Mouse (Mus musculus) CH12.LX (cell line): ENCODE data around the gene Mecr.

ENCODE experiments used
- CTCF ChIP-seq, 2 experiments: IDR thresholded peaks in 1 of 2; conservative IDR thresholded peaks in 1 of 2; 2 replicates each; pipeline ENCODE4 v1.5.1; 2011 to 2012; ENCODE audit warnings: low read depth in 2 of 2, low read length in 2 of 2, improper control_type of control experiment in 1 of 2, inconsistent platforms in 1 of 2, mild to moderate bottlenecking in 1 of 2, moderate library complexity in 1 of 2
- EP300 ChIP-seq: IDR thresholded peaks from 2 replicates; pipeline ENCODE4 v1.6.1; 2011; ENCODE audit warnings: low read length, improper control_type of control experiment
- HCFC1 ChIP-seq: IDR thresholded peaks from 2 replicates; pipeline ENCODE4 v1.6.1; 2012; ENCODE audit warnings: low read depth, mild to moderate bottlenecking, inconsistent platforms, low read length, improper control_type of control experiment

DNA sequence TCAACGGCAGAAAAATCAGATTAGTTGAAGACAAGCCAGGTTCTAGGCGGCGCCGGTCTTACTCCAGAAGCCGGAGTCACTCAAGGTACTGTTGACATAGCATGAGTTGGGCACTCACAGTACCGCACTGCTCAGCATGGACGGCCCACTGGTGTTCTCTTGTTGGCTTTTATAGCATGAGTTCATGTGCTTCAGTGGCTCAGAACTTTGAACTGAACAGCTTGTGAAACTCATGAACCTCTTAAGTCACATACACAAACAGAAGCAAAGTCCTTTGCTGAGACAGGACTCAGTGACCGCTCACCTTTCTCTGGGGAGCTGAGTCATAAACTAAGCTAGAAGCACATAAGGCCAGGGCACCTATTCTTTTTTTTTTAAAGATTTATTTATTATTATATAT is 54.5 kb downstream of the Mecr start:
- TF ChIP-seq EP300 (no peak), CTCF (conservative IDR thresholded peaks at IDR 0.05 in 1 of 2, IDR thresholded peaks at IDR 0.05 in 1 of 2; ENCODE audit: low read depth in 2 of 2, low read length in 2 of 2) (no peak), HCFC1 (no peak)
